ENCODE assay signal across 8 mouse cellular contexts in genomic region chr11:115382891-115383290, GRCm38 (mm10). TPM values are rescaled to one million over a fixed set of nuclear protein-coding genes. Genes with fewer than 3 reads are reported as not detected.
DNase-seq lines count a peak whose midpoint lies in the region; ATAC-seq and TF ChIP-seq lines count a peak whose summit lies in the region.

No protein-coding gene starts in this region.

- TF ChIP-seq POLR2A in olfactory bulb, adult 2 months (IDR thresholded peaks at IDR 0.05; ENCODE audit: insufficient read depth, low read depth, low read length) = no peak

- H3K4me3 ChIP-seq in left cerebral cortex, adult 2 months = peak overlapping the region; percentile 93
- peak overlapping the region; percentile 82 for H3K4me3 ChIP-seq in embryonic facial prominence, embryonic 14.5 days (ENCODE audit: low read depth, low read length)
- H3K4me3 ChIP-seq in intestine, postnatal 0 days (ENCODE audit: low read depth, low read length) = peak overlapping the region; percentile 79
- peak overlapping the region; percentile 95 for H3K4me3 ChIP-seq in olfactory bulb, adult 2 months (ENCODE audit: insufficient read depth, low read depth, low read length)

- ATAC-seq in embryonic facial prominence, embryonic 14.5 days (ENCODE audit: low read depth) = no peak
- no peak for ATAC-seq in intestine, postnatal 0 days

- 13% methylated on average over 5 of the region's 5 CpGs for WGBS in embryonic facial prominence, embryonic 14.5 days
- WGBS in intestine, postnatal 0 days = 24% methylated on average over 5 of the region's 5 CpGs
- 11% methylated on average over 5 of the region's 5 CpGs for WGBS in olfactory bulb, adult 2 months

- no peaks in the 10 kb centered on the region for H3K27me3 ChIP-seq in embryonic facial prominence, embryonic 14.5 days (replicated peaks; ENCODE audit: control insufficient read depth, insufficient read depth, low read length)
- 0 out of 2 replicates have a peak, but pooled peaks cover 7% of the 10 kb centered on the region for H3K27me3 ChIP-seq in intestine, postnatal 0 days (replicated peaks; ENCODE audit: control insufficient read depth, insufficient read depth, low read length)

- H3K36me3 ChIP-seq in embryonic facial prominence, embryonic 14.5 days (ENCODE audit: control insufficient read depth, insufficient read depth, low read length) = no peaks in the 10 kb centered on the region
- no peaks in the 10 kb centered on the region for H3K36me3 ChIP-seq in intestine, postnatal 0 days (ENCODE audit: control insufficient read depth, insufficient read depth)

- H3K4me2 ChIP-seq in embryonic facial prominence, embryonic 14.5 days (ENCODE audit: low read depth, low read length) = peak overlapping the region; percentile 70
- H3K4me2 ChIP-seq in intestine, postnatal 0 days (replicated peaks; ENCODE audit: low read depth) = peak overlapping the region; percentile 99

- intact Hi-C loops in left cerebral cortex, adult 2 months (cut with DNase I) = loop anchor here (2.0 kb wide), 1 partner anchor 20 kb away; the partner anchor contains the start of gene Mrpl58
- intact Hi-C loops in left cerebral cortex, postnatal 4 days (cut with DNase I) = no loop called here

- H3K4me1 ChIP-seq in embryonic facial prominence, embryonic 14.5 days (ENCODE audit: control insufficient read depth, insufficient read depth, low read length) = peaks cover 29% of the 10 kb centered on the region
- H3K4me1 ChIP-seq in intestine, postnatal 0 days (replicated peaks; ENCODE audit: control insufficient read depth, insufficient read depth, low read length) = no peaks in the 10 kb centered on the region
- peaks cover 42% of the 10 kb centered on the region for H3K4me1 ChIP-seq in olfactory bulb, adult 2 months (ENCODE audit: control insufficient read depth, insufficient read depth, low read length)

- no peak for DNase-seq in left cerebral cortex, adult 2 months (ENCODE audit: extremely low spot score in 1 of 2, low spot score in 2 of 2)
- no peak for DNase-seq in left cerebral cortex, postnatal 4 days
- DNase-seq in embryonic facial prominence, embryonic 14.5 days (ENCODE audit: low spot score) = no peak
- DNase-seq in layer of hippocampus, postnatal 25 days (ENCODE audit: extremely low spot score in 1 of 2, low spot score in 1 of 2) = no peak
- DNase-seq in right cerebral cortex, postnatal 4 days = no peak
- no peak for DNase-seq in spleen, adult 18-20 months

- no peak for TF ChIP-seq CTCF in left cerebral cortex, adult 2 months (IDR thresholded peaks at IDR 0.05)
- TF ChIP-seq CTCF in intestine, postnatal 0 days (IDR thresholded peaks at IDR 0.05; ENCODE audit: low read depth) = no peak
- no peak for TF ChIP-seq CTCF in olfactory bulb, adult 2 months (IDR thresholded peaks at IDR 0.05; ENCODE audit: insufficient read depth, low read depth, low read length)

- H3K27ac ChIP-seq in left cerebral cortex, adult 2 months = peak overlapping the region; percentile 98
- no peak overlapping the region for H3K27ac ChIP-seq in embryonic facial prominence, embryonic 14.5 days (replicated peaks; ENCODE audit: low read depth, low read length)
- no peak overlapping the region for H3K27ac ChIP-seq in intestine, postnatal 0 days (ENCODE audit: low read depth, low read length)
- H3K27ac ChIP-seq in olfactory bulb, adult 2 months (ENCODE audit: insufficient read depth, low read depth, low read length) = peak overlapping the region; percentile 82

- H3K9me3 ChIP-seq in embryonic facial prominence, embryonic 14.5 days (ENCODE audit: control insufficient read depth, low read length) = no peaks in the 10 kb centered on the region
- H3K9me3 ChIP-seq in intestine, postnatal 0 days (ENCODE audit: control insufficient read depth) = no peaks in the 10 kb centered on the region

- H3K9ac ChIP-seq in embryonic facial prominence, embryonic 14.5 days (ENCODE audit: low read depth, low read length) = peak overlapping the region; percentile 89
- no peak overlapping the region for H3K9ac ChIP-seq in intestine, postnatal 0 days (ENCODE audit: low read depth, low read length)

RNA-seq across cellular contexts. Expression of gene Cdr2l, which starts 1.2 kb away (rescaled TPM):
- total RNA-seq in left cerebral cortex, adult 2 months (2021) = 10 to 100 TPM; 25.0 to 26.4 TPM
- 10 to 100 TPM; 31.4 to 33.1 TPM for total RNA-seq in left cerebral cortex, postnatal 4 days (2021)
- 11.7 and 12.3 TPM in 2 replicates for polyA plus RNA-seq in embryonic facial prominence, embryonic 14.5 days (2014; fragmentation: Nextera tagmentation; extraction: Ambion mirVana)
- 3.5 and 3.9 TPM in 2 replicates for polyA plus RNA-seq in intestine, postnatal 0 days (2015; fragmentation: Nextera tagmentation; extraction: Ambion mirVana)
- polyA plus RNA-seq in olfactory bulb, adult 2 months (2012; ENCODE audit: insufficient read depth, insufficient read length, low replicate concordance, missing spikeins) = not detected in 2 replicates
- total RNA-seq in layer of hippocampus, postnatal 25 days (2021) = 10 to 100 TPM; 21.7 to 22.8 TPM

RNA-seq across cellular contexts. Expression of gene Hid1, which starts 15.3 kb away (rescaled TPM):
- total RNA-seq in left cerebral cortex, adult 2 months (2021) = 100 to 1,000 TPM; 117 to 121 TPM
- 10 to 100 TPM; 72.7 to 80.6 TPM for total RNA-seq in left cerebral cortex, postnatal 4 days (2021)
- 10.3 and 10.5 TPM in 2 replicates for polyA plus RNA-seq in embryonic facial prominence, embryonic 14.5 days (2014; fragmentation: Nextera tagmentation; extraction: Ambion mirVana)
- 10.8 and 12.1 TPM in 2 replicates for polyA plus RNA-seq in intestine, postnatal 0 days (2015; fragmentation: Nextera tagmentation; extraction: Ambion mirVana)
- polyA plus RNA-seq in olfactory bulb, adult 2 months (2012; ENCODE audit: insufficient read depth, insufficient read length, low replicate concordance, missing spikeins) = not detected in 2 replicates
- total RNA-seq in layer of hippocampus, postnatal 25 days (2021) = 100 to 1,000 TPM in 1 of 2 experiments, 10 to 100 TPM in 1; 98.8 to 107 TPM

RNA-seq across cellular contexts. Expression of gene Mrpl58, which starts 20.7 kb away (rescaled TPM):
- total RNA-seq in left cerebral cortex, adult 2 months (2021) = 100 to 1,000 TPM; 113 to 118 TPM
- 100 to 1,000 TPM in 1 of 2 experiments, 10 to 100 TPM in 1; 97.9 to 109 TPM for total RNA-seq in left cerebral cortex, postnatal 4 days (2021)
- 175 and 185 TPM in 2 replicates for polyA plus RNA-seq in embryonic facial prominence, embryonic 14.5 days (2014; fragmentation: Nextera tagmentation; extraction: Ambion mirVana)
- 143 and 145 TPM in 2 replicates for polyA plus RNA-seq in intestine, postnatal 0 days (2015; fragmentation: Nextera tagmentation; extraction: Ambion mirVana)
- not detected in 2 replicates for polyA plus RNA-seq in olfactory bulb, adult 2 months (2012; ENCODE audit: insufficient read depth, insufficient read length, low replicate concordance, missing spikeins)
- 100 to 1,000 TPM; 102 to 103 TPM for total RNA-seq in layer of hippocampus, postnatal 25 days (2021)

RNA-seq across cellular contexts. Expression of gene Atp5h, which starts 36.9 kb away (rescaled TPM):
- 100 to 1,000 TPM; 436 to 465 TPM for total RNA-seq in left cerebral cortex, adult 2 months (2021)
- 100 to 1,000 TPM; 290 to 310 TPM for total RNA-seq in left cerebral cortex, postnatal 4 days (2021)
- 841 and 943 TPM in 2 replicates for polyA plus RNA-seq in embryonic facial prominence, embryonic 14.5 days (2014; fragmentation: Nextera tagmentation; extraction: Ambion mirVana)
- polyA plus RNA-seq in intestine, postnatal 0 days (2015; fragmentation: Nextera tagmentation; extraction: Ambion mirVana) = 1,235 and 1,272 TPM in 2 replicates
- not detected in 2 replicates for polyA plus RNA-seq in olfactory bulb, adult 2 months (2012; ENCODE audit: insufficient read depth, insufficient read length, low replicate concordance, missing spikeins)
- total RNA-seq in layer of hippocampus, postnatal 25 days (2021) = 100 to 1,000 TPM; 459 to 515 TPM

RNA-seq across cellular contexts. Expression of gene Kctd2, which starts 37.0 kb away (rescaled TPM):
- total RNA-seq in left cerebral cortex, adult 2 months (2021) = 10 to 100 TPM; 72.4 to 76.2 TPM
- total RNA-seq in left cerebral cortex, postnatal 4 days (2021) = 10 to 100 TPM; 47.7 to 52.9 TPM
- 21.8 and 22.6 TPM in 2 replicates for polyA plus RNA-seq in embryonic facial prominence, embryonic 14.5 days (2014; fragmentation: Nextera tagmentation; extraction: Ambion mirVana)
- 17.5 and 18.6 TPM in 2 replicates for polyA plus RNA-seq in intestine, postnatal 0 days (2015; fragmentation: Nextera tagmentation; extraction: Ambion mirVana)
- not detected in 2 replicates for polyA plus RNA-seq in olfactory bulb, adult 2 months (2012; ENCODE audit: insufficient read depth, insufficient read length, low replicate concordance, missing spikeins)
- 10 to 100 TPM; 65.4 to 74.6 TPM for total RNA-seq in layer of hippocampus, postnatal 25 days (2021)

Comparison
In these comparisons a context has a peak if more than half of its experiments do, and no peak if none do; other contexts are left out.
1. H3K27ac ChIP-seq: peak in left cerebral cortex, adult 2 months (single experiment) and olfactory bulb, adult 2 months (single experiment); none in embryonic facial prominence, embryonic 14.5 days (single experiment) and intestine, postnatal 0 days (single experiment).
2. Peak in every context shown above with its lines, with median percentiles within 50 percentile points of each other: H3K4me3 ChIP-seq.